Mouse (Mus musculus): ENCODE measurements around the gene Gm13030. TPM values are rescaled to one million over a fixed set of nuclear protein-coding genes. Genes with fewer than 3 reads are reported as not detected.
"Not testable (repeated sequence)": the region's sequence is repeated elsewhere in the genome, so short reads cannot be mapped to it uniquely, and the experiment has no call there.

Gene Gm13030
- total and polyA plus RNA-seq, 3 experiments = not detected

GRCm38 (mm10) chr4:138824660-138825059 lies 49.1 kb downstream of the Gm13030 start:
- Histone ChIP-seq H3K4me3 (ENCODE audit: control insufficient read depth in 1 of 2, insufficient read depth in 1 of 2, low read depth in 2 of 2, low read length in 2 of 2) (no peak overlapping the region), H3K79me2 (ENCODE audit: control insufficient read depth, insufficient read depth, low read length, poor library complexity) (no peaks in the 10 kb centered on the region), H3K4me1 (ENCODE audit: control insufficient read depth in 1 of 2, insufficient read depth in 2 of 2, low read length in 2 of 2) (no peaks in the 10 kb centered on the region), H3K27ac (ENCODE audit: control insufficient read depth, low read depth, low read length) (no peak overlapping the region), H3K36me3 (ENCODE audit: control insufficient read depth in 1 of 2, insufficient read depth in 2 of 2, low read length in 2 of 2) (no peaks in the 10 kb centered on the region), H3K27me3 (ENCODE audit: control insufficient read depth in 1 of 2, insufficient read depth in 2 of 2, low read length in 2 of 2) (no peaks in the 10 kb centered on the region), H3K9me3 (replicated peaks; ENCODE audit: insufficient read depth, low read length) (no peaks in the 10 kb centered on the region), H3K9ac (ENCODE audit: control insufficient read depth, low read depth, low read length, poor library complexity, severe bottlenecking) (no peak overlapping the region)
- TF ChIP-seq SMC3 (IDR thresholded peaks at IDR 0.05; ENCODE audit: low read depth, low read length) (0 out of 2 replicates have a peak, but pooled peaks have one; percentile 8), MYC (IDR thresholded peaks at IDR 0.05; ENCODE audit: low read depth, low read length) (no peak), RCOR1 (IDR thresholded peaks at IDR 0.05; ENCODE audit: low read depth, low read length) (no peak), USF2 (IDR thresholded peaks at IDR 0.05; ENCODE audit: borderline replicate concordance in 1 of 2, insufficient read depth in 1 of 2, low read depth in 1 of 2, low read length in 2 of 2) (no peak), CTCF (IDR thresholded peaks at IDR 0.05 in 2 of 3, conservative IDR thresholded peaks at IDR 0.05 in 1 of 3; ENCODE audit: control insufficient read depth in 1 of 3, insufficient read depth in 1 of 3, low read depth in 2 of 3, low read length in 3 of 3, poor library complexity in 1 of 3, severe bottlenecking in 1 of 3) (no peak; a peak in 1 of 6 replicates), HCFC1 (IDR thresholded peaks at IDR 0.05; ENCODE audit: low read depth, low read length) (no peak)
- peak; percentile 5 for DNase-seq (ENCODE audit: low read depth, low spot score)

GRCm38 (mm10) chr4:138824161-138824560 lies 49.6 kb downstream of the Gm13030 start:
- TF ChIP-seq CTCF (IDR thresholded peaks at IDR 0.05 in 2 of 3, conservative IDR thresholded peaks at IDR 0.05 in 1 of 3; ENCODE audit: control insufficient read depth in 1 of 3, insufficient read depth in 1 of 3, low read depth in 2 of 3, low read length in 3 of 3, poor library complexity in 1 of 3, severe bottlenecking in 1 of 3) = 0 out of 6 replicates have a peak, but pooled peaks of 1 of the 3 experiments have one; percentile 11
- H3K9me3 ChIP-seq (replicated peaks; ENCODE audit: insufficient read depth, low read length); H3K36me3 ChIP-seq (ENCODE audit: control insufficient read depth in 1 of 2, insufficient read depth in 2 of 2, low read length in 2 of 2); H3K27ac ChIP-seq (ENCODE audit: control insufficient read depth, low read depth, low read length); H3K4me1 ChIP-seq (ENCODE audit: control insufficient read depth in 1 of 2, insufficient read depth in 2 of 2, low read length in 2 of 2); H3K4me3 ChIP-seq (ENCODE audit: control insufficient read depth in 1 of 2, insufficient read depth in 1 of 2, low read depth in 2 of 2, low read length in 2 of 2); H3K79me2 ChIP-seq (ENCODE audit: control insufficient read depth, insufficient read depth, low read length, poor library complexity); H3K27me3 ChIP-seq (ENCODE audit: control insufficient read depth in 1 of 2, insufficient read depth in 2 of 2, low read length in 2 of 2); H3K9ac ChIP-seq (ENCODE audit: control insufficient read depth, low read depth, low read length, poor library complexity, severe bottlenecking): not testable (repeated sequence)
- peak; percentile 6 for DNase-seq (ENCODE audit: low read depth, low spot score)

- DNase-seq (ENCODE audit: low read depth, low spot score) = no peak
- no peaks in the 10 kb centered on the region for H3K27me3 ChIP-seq (ENCODE audit: control insufficient read depth in 1 of 2, insufficient read depth in 2 of 2, low read length in 2 of 2)
- no peaks in the 10 kb centered on the region for H3K9me3 ChIP-seq (replicated peaks; ENCODE audit: insufficient read depth, low read length)
- TF ChIP-seq MAFK (IDR thresholded peaks at IDR 0.05; ENCODE audit: borderline replicate concordance, low read depth, low read length) (no peak), CHD1 (IDR thresholded peaks at IDR 0.05; ENCODE audit: low read depth, low read length) (no peak), NELFE (IDR thresholded peaks at IDR 0.05; ENCODE audit: low read depth, low read length) (no peak), GATA1 (IDR thresholded peaks at IDR 0.05; ENCODE audit: low read depth, low read length) (no peak), TAL1 (IDR thresholded peaks at IDR 0.05; ENCODE audit: low read length) (no peak), RAD21 (IDR thresholded peaks at IDR 0.05; ENCODE audit: low read depth, low read length) (no peak), ELF1 (IDR thresholded peaks at IDR 0.05; ENCODE audit: low read depth, low read length) (no peak), MXI1 (IDR thresholded peaks at IDR 0.05; ENCODE audit: low read depth, low read length) (no peak), POLR2AphosphoS5 (IDR thresholded peaks at IDR 0.05; ENCODE audit: borderline replicate concordance, low read depth, low read length) (no peak), USF1 (IDR thresholded peaks at IDR 0.05; ENCODE audit: low read depth, low read length) (no peak)
- H3K79me2 ChIP-seq (ENCODE audit: control insufficient read depth, insufficient read depth, low read length, poor library complexity) = no peaks in the 10 kb centered on the region
- no peak overlapping the region for H3K4me3 ChIP-seq (ENCODE audit: control insufficient read depth in 1 of 2, insufficient read depth in 1 of 2, low read depth in 2 of 2, low read length in 2 of 2)
- no peak overlapping the region for H3K27ac ChIP-seq (ENCODE audit: control insufficient read depth, low read depth, low read length)
- no peaks in the 10 kb centered on the region for H3K36me3 ChIP-seq (ENCODE audit: control insufficient read depth in 1 of 2, insufficient read depth in 2 of 2, low read length in 2 of 2)
- H3K4me1 ChIP-seq (ENCODE audit: control insufficient read depth in 1 of 2, insufficient read depth in 2 of 2, low read length in 2 of 2) = no peaks in the 10 kb centered on the region
- H3K9ac ChIP-seq (ENCODE audit: control insufficient read depth, low read depth, low read length, poor library complexity, severe bottlenecking) = no peak overlapping the region
These were observed 52.7 kb downstream of the Gm13030 start for GRCm38 (mm10) chr4:138821036-138821435.
